Mouse (Mus musculus) bone marrow, adult 2 months (tissue): Measurements from ENCODE around the gene Dhfr.

Source experiments
- CTCF ChIP-seq: fragments of 200-500 bp; IDR thresholded peaks from 2 replicates; pipeline ENCODE4 v1.5.1; 2011; ENCODE audit warnings: low read length, control low read depth; ENCODE audit not compliant: control insufficient read depth, insufficient read depth
- POLR2A ChIP-seq: fragments of 200-500 bp; IDR thresholded peaks from 2 replicates; pipeline ENCODE4 v1.6.1; 2011; ENCODE audit warnings: low read depth, mild to moderate bottlenecking, control low read depth, low read length, borderline replicate concordance; ENCODE audit not compliant: control insufficient read depth

GRCm38 (mm10) chr13:92336857-92337256 lies 17.7 kb upstream of the Dhfr start:
- TF ChIP-seq POLR2A (no peak), CTCF (no peak)
